Mouse (Mus musculus) adrenal gland, postnatal 36 days (tissue): ENCODE data around the gene Sstr3. TPM values are rescaled to one million over a fixed set of nuclear protein-coding genes. Genes with fewer than 3 reads are reported as not detected.

ENCODE experiments used
- DNase-seq, 2 experiments: peaks; one replicate each; pipeline ENCODE4 v3.0.0; 2021; ENCODE audit warnings: mixed read lengths in 1 of 2
- total RNA-seq, 2 experiments: library from RNA; stranded (reverse); gene quantifications; 2 replicates each; pipeline ENCODE4 v1.2.3; 2021

The Sstr3 gene
- total RNA-seq, 2 experiments from 2014 or later = 0.30 to 0.70 TPM

- no peak for DNase-seq
These were observed 41.9 kb downstream of the Sstr3 start for GRCm38 (mm10) chr15:78502437-78503132.

DNA sequence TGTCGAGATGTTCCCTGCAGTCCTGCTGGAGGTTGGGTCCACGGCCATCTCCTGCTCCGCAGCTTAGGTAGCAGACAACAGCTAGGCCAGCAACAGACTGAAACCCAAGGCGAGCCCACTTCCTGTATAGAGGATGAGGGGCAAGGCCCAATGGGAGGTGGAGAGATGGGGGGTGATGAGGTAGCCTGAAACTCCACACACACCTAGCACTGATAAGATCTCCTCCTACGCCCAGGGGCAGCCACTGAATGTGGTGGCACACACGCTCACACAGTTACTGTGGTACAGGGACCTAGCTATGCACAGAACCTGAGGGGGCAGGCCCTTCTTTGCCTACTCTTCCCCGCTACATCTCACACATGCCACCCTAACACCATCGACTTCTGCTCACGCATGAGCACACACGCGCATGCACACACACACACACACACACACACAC lies 49.5 kb downstream of the Sstr3 start, which contains the start of gene Il2rb:
TSS of gene Il2rb (minus strand) at position 304 of the 439 bp plus-strand sequence.
- DNase-seq = no peak

DNA sequence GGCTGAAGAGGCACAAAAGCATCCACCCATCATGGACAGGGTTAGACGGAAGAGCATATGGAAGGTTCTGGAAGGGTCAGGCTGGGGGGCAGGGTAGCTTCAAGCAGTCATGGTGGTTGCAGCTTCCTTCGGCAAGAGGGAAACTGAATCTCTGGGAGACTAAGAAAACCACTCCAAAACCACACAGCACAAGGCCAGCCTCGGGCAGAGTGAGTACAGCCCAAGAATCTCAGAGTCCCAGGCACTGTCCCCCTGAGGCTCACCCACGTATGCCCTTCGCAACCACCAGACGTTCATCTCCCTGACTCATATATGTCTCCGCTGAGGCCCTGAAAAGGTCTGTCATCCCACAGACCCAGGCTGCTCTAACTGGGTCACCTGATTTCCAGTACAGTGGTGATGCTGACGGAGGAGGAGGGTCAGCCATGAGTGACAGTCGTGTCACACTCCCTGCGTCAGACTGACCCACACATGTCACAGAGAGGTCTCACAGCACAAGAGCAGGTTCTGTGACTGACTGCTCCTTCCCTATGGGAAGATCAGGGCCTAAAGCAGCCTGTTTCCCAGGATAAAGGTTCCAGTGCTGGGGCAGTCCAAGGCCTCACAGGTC lies 51.0 kb downstream of the Sstr3 start:
- no peak for DNase-seq

- DNase-seq = no peak
These were observed 53.2 kb downstream of the Sstr3 start for GRCm38 (mm10) chr15:78491301-78491700.

GRCm38 (mm10) chr15:78489906-78490305 lies 54.6 kb downstream of the Sstr3 start:
- DNase-seq = no peak

DNA sequence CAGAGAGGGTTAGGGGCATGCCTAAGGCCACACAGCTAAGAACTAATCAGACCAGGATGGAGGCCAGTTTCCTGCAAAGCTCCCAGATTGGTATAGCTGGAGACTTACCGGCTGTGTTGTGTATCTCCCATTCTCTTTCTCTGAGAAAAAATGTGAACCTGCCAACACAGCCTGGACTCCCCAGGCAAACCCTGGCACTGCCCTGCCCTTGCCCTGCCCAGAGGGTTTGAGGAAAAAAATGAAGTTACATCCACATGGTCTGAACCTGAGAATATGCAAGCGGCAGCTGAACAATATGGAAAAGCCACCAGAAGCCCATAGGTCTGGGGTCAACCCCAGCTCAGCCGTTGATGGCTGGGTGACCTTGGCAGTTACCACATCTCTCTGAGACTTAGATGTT lies 55.2 kb downstream of the Sstr3 start:
- no peak for DNase-seq

DNA sequence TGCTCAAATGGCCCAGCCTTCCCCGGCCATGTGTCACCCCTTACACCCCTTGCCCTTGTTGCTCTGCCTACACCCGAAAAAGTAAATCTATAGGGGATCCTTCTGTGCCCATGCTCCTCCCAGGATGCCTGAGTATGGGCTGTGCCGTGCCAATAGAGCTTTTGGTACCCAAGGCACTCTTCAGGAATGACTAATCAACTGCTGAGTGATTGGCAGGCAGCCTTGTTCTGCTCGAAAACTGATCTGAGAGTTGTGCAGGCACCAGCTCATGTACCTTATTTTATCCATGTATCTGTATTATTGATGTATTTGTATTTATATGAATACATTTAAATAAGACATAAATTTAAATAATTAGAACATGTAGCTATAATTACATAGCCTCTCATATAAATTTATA lies 57.4 kb downstream of the Sstr3 start:
- no peak for DNase-seq

Other genes starting within 250 kb of the Sstr3 start
- gene Csf2rb2, start 239.0 kb downstream of the Sstr3 start, total RNA-seq = under 1 TPM; 0.36 to 0.93 TPM
- 1 to 10 TPM; 2.7 to 5.9 TPM for gene Csf2rb, start 218.9 kb downstream of the Sstr3 start, total RNA-seq
- gene Tex33, start 148.8 kb downstream of the Sstr3 start, total RNA-seq = not detected
- 100 to 1,000 TPM; 276 to 330 TPM for gene Tst, start 138.8 kb downstream of the Sstr3 start, total RNA-seq
- 10 to 100 TPM; 38.8 to 57.7 TPM for gene Mpst, start 138.3 kb downstream of the Sstr3 start, total RNA-seq
- gene Kctd17, start 116.1 kb downstream of the Sstr3 start, total RNA-seq = 10 to 100 TPM; 78.2 to 96.3 TPM
- 1 to 10 TPM; 1.2 to 2.3 TPM for gene Tmprss6, start 76.1 kb downstream of the Sstr3 start, total RNA-seq
- 1 to 10 TPM in 1 of 2 experiments, under 1 TPM in 1; 0.76 to 1.4 TPM for gene Il2rb, start 49.4 kb downstream of the Sstr3 start, total RNA-seq
- gene C1qtnf6, start 13.3 kb downstream of the Sstr3 start, total RNA-seq = 10 to 100 TPM; 38.1 to 40.7 TPM
- 1 to 10 TPM; 3.3 to 3.7 TPM for gene Rac2, start 28.1 kb upstream of the Sstr3 start, total RNA-seq
- 10 to 100 TPM in 1 of 2 experiments, 1 to 10 TPM in 1; 6.8 to 10.2 TPM for gene Cyth4, start 52.4 kb upstream of the Sstr3 start, total RNA-seq
- 1 to 10 TPM; 2.7 to 3.0 TPM for gene Elfn2, start 174.1 kb upstream of the Sstr3 start, total RNA-seq
- 10 to 100 TPM; 12.3 to 16.7 TPM for gene Mfng, start 228.8 kb upstream of the Sstr3 start, total RNA-seq